Mouse (Mus musculus): Measurements from ENCODE around the gene Cyp27a1. TPM values are rescaled to one million over a fixed set of nuclear protein-coding genes. Genes with fewer than 3 reads are reported as not detected.
A peak's percentile ranks its signal among the peaks of the same experiment; 100 is the strongest.

Cyp27a1 gene
- polyA plus RNA-seq, 1 experiment from 2014 or later = 7.9 TPM

DNA sequence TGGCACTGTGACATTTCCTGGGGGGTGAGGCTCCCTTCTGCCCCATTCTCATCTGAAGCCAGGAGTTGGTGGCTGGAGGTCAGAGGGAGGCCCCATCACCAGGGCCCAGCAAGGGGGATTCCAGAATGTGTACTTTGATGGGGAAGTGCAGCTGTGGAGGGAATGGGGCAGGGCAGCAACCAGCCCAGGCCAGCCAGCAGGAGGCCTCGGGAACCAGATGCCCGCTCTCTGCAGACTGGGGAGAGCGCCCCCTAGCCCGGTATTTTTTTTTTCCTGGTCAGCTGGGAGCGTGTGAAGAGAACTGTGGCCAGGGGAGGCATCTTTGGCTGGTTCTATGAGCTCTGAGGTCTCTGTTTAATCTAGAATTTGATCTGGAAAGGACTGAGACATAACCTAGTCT lies 62.4 kb downstream of the Cyp27a1 start:
- Histone ChIP-seq H3K4me2 (no peak overlapping the region), H3K9ac (no peak overlapping the region), H3K9me3 (no peaks in the 10 kb centered on the region), H3K4me1 (peaks cover 19% of the 10 kb centered on the region), H3K27ac (no peak overlapping the region), H3K4me3 (replicated peaks) (no peak overlapping the region), H3K36me3 (no peaks in the 10 kb centered on the region), H3K27me3 (replicated peaks) (peaks cover 54% of the 10 kb centered on the region)
- no peak for ATAC-seq (ENCODE audit: insufficient read depth, low FRiP score, low read depth)
- WGBS = 14% methylated on average over 5 of the region's 5 CpGs

DNA sequence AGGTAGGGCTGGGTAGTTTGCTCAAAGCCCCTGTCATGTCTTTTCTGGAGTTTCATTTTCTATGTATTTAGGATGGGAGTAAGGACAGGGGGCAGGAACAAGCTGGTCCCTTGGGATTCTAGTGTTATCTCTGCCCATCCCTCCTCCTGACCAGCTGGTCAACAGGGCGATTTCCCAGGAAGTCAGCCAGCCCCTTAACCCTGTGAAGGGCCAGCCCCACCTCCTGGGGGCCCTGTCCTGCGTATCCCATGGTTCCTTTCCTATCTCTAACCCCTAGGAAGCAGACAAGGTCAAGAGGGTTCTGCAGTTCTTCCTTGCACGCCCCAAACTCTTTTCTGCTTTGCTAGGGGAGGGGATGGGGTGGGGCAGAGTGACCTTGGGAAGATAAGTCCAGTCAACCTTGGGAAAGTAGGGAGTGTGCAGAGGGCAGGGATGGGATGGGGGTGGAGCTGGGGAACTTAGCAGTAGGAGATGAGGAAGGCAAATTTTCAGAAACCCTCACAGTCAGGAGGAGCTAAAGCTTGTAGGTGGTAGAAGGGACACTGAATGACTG lies 65.6 kb downstream of the Cyp27a1 start:
- Histone ChIP-seq H3K4me2 (no peak overlapping the region), H3K36me3 (no peaks in the 10 kb centered on the region)
- WGBS = 41% methylated on average over 3 of the region's 3 CpGs

DNA sequence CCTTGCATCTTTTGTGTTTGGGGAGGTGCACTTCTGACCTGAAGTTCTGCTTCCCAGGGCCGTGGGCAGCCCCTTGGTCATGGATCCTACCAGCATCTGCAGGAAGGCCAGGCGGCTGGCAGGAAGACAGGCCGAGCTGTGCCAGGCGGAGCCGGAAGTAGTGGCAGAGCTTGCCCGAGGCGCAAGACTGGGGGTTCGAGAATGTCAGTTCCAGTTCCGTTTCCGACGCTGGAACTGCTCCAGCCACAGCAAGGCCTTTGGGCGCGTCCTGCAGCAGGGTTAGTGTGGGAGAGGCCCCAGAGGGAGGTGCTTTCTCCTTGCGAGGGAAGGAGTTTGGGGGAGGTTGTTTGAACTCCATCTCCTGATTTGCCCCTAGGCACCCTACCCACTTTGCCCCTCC lies 68.7 kb downstream of the Cyp27a1 start:
- Histone ChIP-seq H3K27ac (no peak overlapping the region), H3K36me3 (no peaks in the 10 kb centered on the region), H3K4me2 (no peak overlapping the region; the same call in 1 of the 2 replicates), H3K27me3 (replicated peaks) (peaks cover 75% of the 10 kb centered on the region), H3K4me3 (replicated peaks) (no peak overlapping the region), H3K4me1 (peaks cover 17% of the 10 kb centered on the region), H3K9ac (no peak overlapping the region), H3K9me3 (no peaks in the 10 kb centered on the region)
- 24% methylated on average over 14 of the region's 14 CpGs for WGBS
- ATAC-seq (ENCODE audit: insufficient read depth, low FRiP score, low read depth) = no peak

More for the DNA sequence above, 65.6 kb downstream of the Cyp27a1 start:
- Histone ChIP-seq H3K27me3 (replicated peaks) (peaks cover 55% of the 10 kb centered on the region), H3K9me3 (no peaks in the 10 kb centered on the region), H3K27ac (no peak overlapping the region), H3K4me1 (peaks cover 12% of the 10 kb centered on the region), H3K4me3 (replicated peaks) (no peak overlapping the region), H3K9ac (no peak overlapping the region)
- ATAC-seq (ENCODE audit: insufficient read depth, low FRiP score, low read depth) = no peak

DNA sequence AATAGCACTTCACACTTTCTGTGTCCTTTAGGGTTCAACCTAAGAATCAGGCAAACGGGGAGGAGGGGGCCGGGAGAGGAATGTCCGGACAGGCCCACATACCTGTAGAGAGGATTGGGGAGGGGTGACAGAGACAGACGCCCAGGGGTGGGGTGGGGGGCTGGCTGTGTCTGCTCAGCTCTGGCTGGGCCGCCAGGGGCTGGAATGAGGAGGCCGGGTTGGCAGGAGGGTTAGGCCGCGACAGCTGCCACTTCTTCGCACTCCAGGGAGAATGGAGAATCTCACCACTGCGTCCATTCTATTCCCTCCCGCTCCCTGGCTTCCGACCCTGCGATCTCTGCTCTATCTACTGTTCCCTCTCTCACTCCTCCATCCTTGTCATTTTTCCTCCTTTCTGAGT lies 70.2 kb downstream of the Cyp27a1 start:
- Histone ChIP-seq H3K36me3 (no peaks in the 10 kb centered on the region), H3K4me3 (replicated peaks) (peak overlapping the region; percentile 40; the same call in 1 of the 2 replicates), H3K9me3 (no peaks in the 10 kb centered on the region), H3K4me1 (peaks cover 17% of the 10 kb centered on the region), H3K4me2 (peak overlapping the region; percentile 66), H3K27me3 (replicated peaks) (peaks cover 81% of the 10 kb centered on the region), H3K27ac (no peak overlapping the region), H3K9ac (no peak overlapping the region)
- 5% methylated on average over 13 of the region's 13 CpGs for WGBS
- ATAC-seq (ENCODE audit: insufficient read depth, low FRiP score, low read depth) = no peak

DNA sequence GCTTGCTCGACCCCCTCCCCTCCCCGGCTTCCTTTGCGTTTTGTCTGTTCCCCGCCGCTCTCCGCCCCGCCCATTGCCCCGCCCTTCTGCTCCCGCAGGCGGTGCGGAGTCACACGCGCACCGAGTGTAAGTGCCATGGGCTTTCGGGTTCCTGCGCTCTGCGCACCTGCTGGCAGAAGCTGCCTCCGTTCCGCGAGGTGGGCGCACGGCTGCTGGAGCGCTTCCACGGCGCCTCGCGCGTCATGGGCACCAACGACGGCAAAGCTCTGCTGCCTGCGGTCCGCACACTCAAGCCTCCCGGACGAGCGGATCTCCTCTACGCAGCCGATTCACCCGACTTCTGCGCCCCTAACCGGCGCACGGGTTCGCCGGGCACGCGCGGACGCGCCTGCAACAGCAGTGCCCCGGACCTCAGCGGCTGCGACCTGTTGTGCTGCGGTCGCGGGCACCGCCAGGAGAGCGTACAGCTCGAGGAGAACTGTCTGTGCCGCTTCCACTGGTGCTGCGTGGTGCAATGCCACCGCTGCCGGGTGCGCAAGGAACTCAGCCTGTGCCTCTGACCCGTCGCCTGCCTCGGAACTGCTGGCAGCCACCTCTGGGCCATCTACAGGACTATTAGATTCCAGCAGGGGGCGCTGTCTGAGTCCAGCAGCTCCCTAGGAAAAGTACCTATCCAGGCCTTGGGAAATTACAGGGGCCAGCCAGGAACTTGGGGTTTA lies 70.8 kb downstream of the Cyp27a1 start:
- no peak overlapping the region for H3K27ac ChIP-seq
- peaks cover 87% of the 10 kb centered on the region for H3K27me3 ChIP-seq (replicated peaks)
- WGBS = under 1% methylated on average over 67 of the region's 67 CpGs
- 0 out of 2 replicates have a peak overlapping the region, but pooled peaks have one; percentile 12 for H3K9ac ChIP-seq
- H3K4me2 ChIP-seq = peak overlapping the region; percentile 66
- H3K4me3 ChIP-seq (replicated peaks) = peak overlapping the region; percentile 40
- peaks cover 17% of the 10 kb centered on the region for H3K4me1 ChIP-seq
- no peaks in the 10 kb centered on the region for H3K9me3 ChIP-seq
- H3K36me3 ChIP-seq = no peaks in the 10 kb centered on the region
- ATAC-seq (ENCODE audit: insufficient read depth, low FRiP score, low read depth) = no peak

Other genes with a start within 250 kb of the Cyp27a1 start
- gene Cnot9, start 207.5 kb upstream of the Cyp27a1 start, polyA plus RNA-seq (2015; fragmentation: Nextera tagmentation; extraction: Ambion mirVana) = 51.1 and 57.6 TPM in 2 replicates
- 0.69 and 1.1 TPM in 2 replicates for gene Plcd4, start 170.7 kb upstream of the Cyp27a1 start, polyA plus RNA-seq (2015; fragmentation: Nextera tagmentation; extraction: Ambion mirVana)
- 24.1 and 26.6 TPM in 2 replicates for gene Usp37, start 169.3 kb upstream of the Cyp27a1 start, polyA plus RNA-seq (2015; fragmentation: Nextera tagmentation; extraction: Ambion mirVana)
- 5.8 and 5.9 TPM in 2 replicates for gene Zfp142, start 125.3 kb upstream of the Cyp27a1 start, polyA plus RNA-seq (2015; fragmentation: Nextera tagmentation; extraction: Ambion mirVana)
- gene Bcs1l, start 125.3 kb upstream of the Cyp27a1 start, polyA plus RNA-seq (2015; fragmentation: Nextera tagmentation; extraction: Ambion mirVana) = 16.5 and 17.1 TPM in 2 replicates
- 31.4 and 31.8 TPM in 2 replicates for gene Rnf25, start 112.2 kb upstream of the Cyp27a1 start, polyA plus RNA-seq (2015; fragmentation: Nextera tagmentation; extraction: Ambion mirVana)
- 3.3 and 5.9 TPM in 2 replicates for gene Stk36, start 112.1 kb upstream of the Cyp27a1 start, polyA plus RNA-seq (2015; fragmentation: Nextera tagmentation; extraction: Ambion mirVana)
- 9.1 and 9.4 TPM in 2 replicates for gene Ttll4, start 51.8 kb upstream of the Cyp27a1 start, polyA plus RNA-seq (2015; fragmentation: Nextera tagmentation; extraction: Ambion mirVana)
- gene Prkag3, start 35.6 kb downstream of the Cyp27a1 start, polyA plus RNA-seq (2015; fragmentation: Nextera tagmentation; extraction: Ambion mirVana) = 0.28 and 0.36 TPM in 2 replicates
- 1.4 and 1.8 TPM in 2 replicates for gene Wnt6, start 58.3 kb downstream of the Cyp27a1 start, polyA plus RNA-seq (2015; fragmentation: Nextera tagmentation; extraction: Ambion mirVana)
- gene Wnt10a, start 77.9 kb downstream of the Cyp27a1 start, polyA plus RNA-seq (2015; fragmentation: Nextera tagmentation; extraction: Ambion mirVana) = 2.6 and 3.5 TPM in 2 replicates
- gene Cdk5r2, start 141.4 kb downstream of the Cyp27a1 start, polyA plus RNA-seq (2015; fragmentation: Nextera tagmentation; extraction: Ambion mirVana) = 0.18 TPM in 2 replicates
- 1.6 TPM in 2 replicates for gene Fev, start 171.8 kb downstream of the Cyp27a1 start, polyA plus RNA-seq (2015; fragmentation: Nextera tagmentation; extraction: Ambion mirVana)
- gene Cryba2, start 179.6 kb downstream of the Cyp27a1 start, polyA plus RNA-seq (2015; fragmentation: Nextera tagmentation; extraction: Ambion mirVana) = 2.2 and 3.9 TPM in 2 replicates
- gene Cfap65, start 222.0 kb downstream of the Cyp27a1 start, polyA plus RNA-seq (2015; fragmentation: Nextera tagmentation; extraction: Ambion mirVana) = 0.06 TPM in 1 of 2 replicates, not detected in the other
- gene Ihh, start 238.1 kb downstream of the Cyp27a1 start, polyA plus RNA-seq (2015; fragmentation: Nextera tagmentation; extraction: Ambion mirVana) = 24.3 and 31.0 TPM in 2 replicates